Mouse (Mus musculus): ENCODE results near the gene Vamp2.
A peak's percentile ranks its signal among the peaks of the same experiment; 100 is the strongest.

Gene Vamp2

DNA sequence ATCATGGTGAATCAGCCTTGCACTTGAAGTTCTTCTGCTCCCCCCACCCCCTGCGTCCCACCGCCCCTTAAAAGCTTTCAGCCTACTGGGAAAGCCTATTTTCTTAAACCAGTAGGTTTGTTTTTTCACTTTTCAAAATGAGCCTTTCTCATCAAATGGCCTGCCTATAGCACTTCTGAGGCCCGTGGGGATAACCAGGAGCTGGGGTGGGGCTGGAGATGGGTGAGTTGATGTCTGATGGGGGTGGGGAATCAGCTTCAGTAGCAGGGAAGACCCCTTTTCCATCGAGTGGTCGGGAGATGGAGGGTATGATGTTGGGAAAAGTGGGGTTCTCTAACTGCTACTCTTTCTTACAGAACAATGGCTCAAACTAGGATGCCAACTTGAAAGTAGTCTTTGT is 28.6 kb downstream of the Vamp2 start:
- no peak for DNase-seq (ENCODE audit: low spot score)

DNA sequence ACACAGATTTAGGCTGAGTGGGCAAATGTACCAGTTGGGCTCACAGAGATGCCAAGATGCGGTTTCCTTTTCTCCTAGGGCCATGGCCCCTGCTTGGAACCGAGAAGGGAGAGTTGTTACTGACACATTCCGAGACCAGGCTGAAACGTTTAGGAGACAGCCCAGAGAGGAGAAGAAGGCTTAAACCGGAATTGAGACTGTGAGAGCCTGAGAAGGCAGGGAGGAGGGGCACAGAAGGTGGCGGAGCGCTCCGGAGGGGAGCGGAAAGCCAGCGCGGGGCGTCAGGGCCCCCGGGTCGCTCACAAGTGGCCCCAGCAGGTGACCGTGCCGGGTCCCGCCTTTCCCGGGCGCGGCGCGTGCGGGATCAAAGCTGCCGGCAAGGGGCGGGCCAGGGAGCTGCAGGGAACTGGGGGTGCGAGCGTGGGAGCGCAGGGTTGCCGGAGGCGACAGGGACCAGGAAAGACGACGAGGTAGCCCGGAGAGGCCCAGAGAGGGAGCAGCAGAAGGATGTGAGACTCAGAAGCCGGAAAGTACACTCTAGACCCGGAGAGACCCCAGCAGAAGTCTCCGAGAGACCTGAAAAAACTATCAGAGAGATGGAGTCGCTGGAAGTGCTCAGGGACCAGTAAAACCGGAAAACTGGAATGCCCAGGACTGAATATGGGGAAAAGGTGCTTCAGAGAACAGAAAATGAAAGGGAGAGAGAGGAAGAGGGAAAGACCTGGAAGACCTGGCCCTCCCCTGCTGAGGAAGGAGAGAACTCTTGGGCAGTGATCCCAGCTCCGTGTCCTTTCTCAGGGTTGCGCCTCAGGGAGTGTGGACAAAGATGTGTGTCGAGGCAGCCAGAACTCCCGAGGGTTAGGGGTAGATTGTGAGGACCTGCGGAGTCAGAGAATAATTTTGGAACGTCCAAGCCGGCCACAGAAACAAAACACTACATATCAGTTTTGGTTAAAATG is 29.7 kb downstream of the Vamp2 start:
- peak; percentile 67 for DNase-seq (ENCODE audit: low spot score)

DNA sequence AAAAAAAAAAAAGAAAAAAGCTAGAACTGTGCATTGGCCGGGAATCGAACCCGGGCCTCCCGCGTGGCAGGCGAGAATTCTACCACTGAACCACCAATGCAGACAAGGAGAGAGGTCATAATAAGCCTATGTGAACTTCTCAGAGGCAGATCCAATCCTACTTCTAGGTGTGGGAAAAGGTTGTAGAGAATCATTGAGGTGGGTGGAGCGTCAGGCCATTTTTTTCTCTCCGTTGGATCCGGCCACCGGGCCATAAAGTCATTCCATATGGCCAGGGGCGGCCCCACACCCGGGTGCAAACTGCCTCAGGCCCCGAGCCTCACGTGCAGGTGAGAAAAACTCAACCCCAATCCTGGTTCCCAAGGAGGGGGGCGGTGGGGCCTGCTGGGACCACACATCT is 30.5 kb downstream of the Vamp2 start:
- peak; percentile 83 for DNase-seq (ENCODE audit: low spot score)

DNA sequence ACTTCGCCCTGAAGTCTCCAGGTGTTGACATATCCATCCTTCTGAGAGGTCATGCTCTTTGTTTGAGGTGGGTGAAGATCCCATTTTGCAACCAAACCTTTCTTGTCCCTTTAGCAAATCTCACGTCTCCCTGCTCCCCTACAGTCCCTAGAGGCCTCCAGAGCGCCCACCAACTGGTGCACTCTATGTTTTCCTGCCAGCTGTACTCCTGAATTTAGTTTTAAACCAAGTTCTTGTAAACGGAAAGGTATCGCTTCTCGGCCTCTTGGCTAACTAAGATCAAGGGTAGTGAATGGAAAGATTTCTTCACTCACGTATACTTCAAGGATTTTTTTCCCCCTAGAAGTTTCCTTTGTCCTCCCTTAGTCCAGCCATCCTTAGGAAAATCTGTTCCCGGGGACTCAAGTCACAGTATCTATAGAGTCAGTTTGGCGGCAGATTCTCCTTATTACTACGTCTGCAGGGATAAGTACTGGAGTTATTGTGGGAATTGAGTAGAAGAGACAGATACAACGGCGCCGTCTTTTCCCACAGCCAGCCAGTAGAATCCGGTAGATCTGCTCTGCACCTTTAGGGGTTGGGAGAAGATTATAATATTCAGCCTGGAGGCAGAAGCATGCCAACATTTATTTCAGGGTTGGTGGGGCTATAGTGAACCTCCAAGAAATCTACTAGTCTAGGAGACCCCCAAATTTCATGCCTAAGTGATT is 31.3 kb downstream of the Vamp2 start:
- no peak for DNase-seq (ENCODE audit: low spot score)

DNA sequence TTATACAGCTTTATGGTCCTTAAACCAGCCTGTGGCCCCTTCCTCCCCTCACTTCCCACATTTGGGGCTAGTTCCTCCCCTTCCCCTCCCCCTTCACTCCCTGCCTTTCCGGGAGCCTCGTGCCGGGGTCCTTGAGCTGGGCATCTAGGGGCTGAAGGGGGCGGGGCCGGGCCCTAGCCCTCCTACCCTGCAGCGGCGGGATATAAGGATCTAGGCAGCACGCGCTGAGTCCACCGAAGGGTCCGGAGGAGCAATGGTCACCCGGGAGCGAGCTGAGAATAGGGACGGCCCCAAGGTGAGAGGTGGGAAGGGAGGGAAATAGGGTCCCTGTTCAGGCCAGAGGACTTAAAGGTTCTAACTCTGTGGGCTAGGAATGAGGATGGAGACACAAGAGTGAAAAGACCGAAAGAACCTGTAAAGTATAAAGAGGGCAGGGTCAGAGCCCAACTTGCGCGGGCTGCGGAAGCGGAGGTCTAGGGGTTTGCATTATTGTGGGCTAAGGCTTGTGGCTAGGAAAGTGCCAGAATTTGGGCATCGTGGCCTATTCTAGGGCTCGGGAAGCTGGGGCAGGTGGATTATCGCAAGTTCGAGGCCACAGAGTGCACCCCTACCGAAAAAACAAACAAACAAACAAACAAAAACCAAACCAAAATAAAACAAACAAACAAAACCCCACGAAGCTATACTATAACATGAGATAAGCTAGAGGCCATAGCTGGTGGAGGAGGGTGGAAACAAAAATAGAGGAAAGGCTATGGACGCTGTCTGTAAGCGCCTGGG is 32.1 kb downstream of the Vamp2 start, which contains the start of gene Hes7:
Gene Hes7, plus strand, starts transcription at position 184 of the 780 bp plus-strand sequence.
- no peak for DNase-seq (ENCODE audit: low spot score)

DNA sequence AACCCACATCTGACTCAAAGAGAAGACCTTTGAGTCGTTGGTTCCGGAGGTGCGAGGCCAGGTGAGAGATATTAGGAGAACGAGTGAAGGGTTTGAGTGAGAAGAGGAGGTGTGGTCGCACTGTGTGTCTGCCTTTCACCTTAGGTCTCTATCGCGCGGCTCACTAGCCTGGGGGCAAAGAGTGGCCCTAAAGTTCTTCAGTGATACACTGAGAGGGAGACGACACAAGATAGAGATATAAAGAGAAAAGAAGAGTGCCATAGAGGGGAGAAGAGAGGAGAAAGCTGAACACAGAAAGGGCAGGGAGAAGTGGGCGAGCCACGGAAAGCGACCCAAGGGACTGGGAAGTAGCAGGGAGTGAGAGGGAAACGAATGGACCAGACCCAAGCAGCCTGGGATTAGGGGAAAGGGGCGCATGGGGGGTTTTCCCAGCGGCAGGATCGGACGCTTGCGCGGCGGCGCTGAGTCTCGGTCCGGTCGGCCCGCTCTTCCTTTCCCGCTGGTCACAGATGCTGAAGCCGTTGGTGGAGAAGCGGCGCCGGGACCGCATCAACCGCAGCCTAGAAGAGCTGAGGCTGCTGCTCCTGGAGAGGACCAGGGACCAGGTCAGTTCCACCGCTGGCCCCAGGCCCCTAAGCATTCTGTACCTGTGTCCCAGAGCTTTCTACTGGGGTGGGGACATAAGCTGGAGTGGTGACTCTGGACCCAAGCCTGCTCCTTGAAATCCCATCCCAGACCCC is 32.9 kb downstream of the Vamp2 start:
- no peak for DNase-seq (ENCODE audit: low spot score)

DNA sequence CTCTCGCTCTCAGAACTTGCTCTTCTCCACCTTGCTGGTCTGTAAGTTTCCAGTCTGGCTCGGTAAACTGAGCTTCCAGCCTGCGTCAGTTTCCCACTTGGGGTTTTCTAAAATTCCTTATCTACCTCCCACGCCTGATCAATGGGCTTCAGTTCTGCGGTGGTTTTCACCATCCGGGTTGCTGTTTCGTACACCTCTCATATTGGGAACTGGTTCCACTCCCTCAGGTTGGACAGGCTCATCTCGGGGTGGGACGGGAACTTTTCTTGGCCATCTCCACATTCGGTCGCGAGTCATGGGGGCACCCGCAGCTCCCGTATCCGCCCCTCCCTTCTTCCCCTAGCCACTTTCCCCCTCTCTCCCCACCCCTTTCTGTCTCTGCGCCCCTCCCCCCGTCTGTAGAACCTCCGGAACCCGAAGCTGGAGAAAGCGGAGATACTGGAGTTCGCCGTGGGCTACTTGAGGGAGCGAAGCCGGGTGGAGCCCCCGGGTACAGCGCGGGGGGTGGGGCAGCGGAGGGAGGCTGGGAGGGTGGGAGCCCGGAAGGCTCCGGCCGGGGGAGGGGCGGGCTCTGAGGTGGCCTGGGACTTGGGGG is 33.5 kb downstream of the Vamp2 start:
- DNase-seq (ENCODE audit: low spot score), result no peak

DNA sequence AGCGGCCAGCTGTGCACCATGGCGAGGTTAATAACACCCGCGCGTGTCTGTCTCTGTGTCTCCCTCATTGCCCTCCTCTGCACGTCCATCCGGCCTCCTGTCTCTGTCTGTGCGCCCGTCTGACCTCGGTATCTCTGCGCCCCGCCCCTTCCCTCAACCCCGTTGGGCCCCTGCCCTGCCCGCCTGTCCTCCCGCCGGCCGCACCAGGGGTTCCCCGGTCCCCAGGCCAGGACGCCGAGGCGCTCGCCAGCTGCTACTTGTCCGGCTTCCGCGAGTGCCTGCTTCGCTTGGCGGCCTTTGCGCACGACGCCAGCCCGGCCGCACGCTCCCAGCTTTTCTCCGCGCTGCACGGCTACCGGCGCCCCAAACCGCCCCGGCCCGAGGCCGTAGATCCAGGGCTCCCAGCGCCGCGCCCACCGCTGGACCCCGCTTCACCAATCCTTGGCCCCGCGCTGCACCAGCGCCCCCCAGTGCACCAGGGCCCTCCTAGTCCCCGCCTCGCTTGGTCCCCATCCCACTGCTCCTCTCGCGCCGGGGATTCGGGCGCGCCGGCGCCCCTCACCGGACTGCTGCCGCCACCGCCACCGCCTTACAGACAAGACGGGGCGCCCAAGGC is 34.2 kb downstream of the Vamp2 start, which contains the start of gene 9130213A22Rik:
Gene 9130213A22Rik, minus strand, starts transcription at position 254 of the 616 bp plus-strand sequence.
- peak; percentile 58 for DNase-seq (ENCODE audit: low spot score)

DNA sequence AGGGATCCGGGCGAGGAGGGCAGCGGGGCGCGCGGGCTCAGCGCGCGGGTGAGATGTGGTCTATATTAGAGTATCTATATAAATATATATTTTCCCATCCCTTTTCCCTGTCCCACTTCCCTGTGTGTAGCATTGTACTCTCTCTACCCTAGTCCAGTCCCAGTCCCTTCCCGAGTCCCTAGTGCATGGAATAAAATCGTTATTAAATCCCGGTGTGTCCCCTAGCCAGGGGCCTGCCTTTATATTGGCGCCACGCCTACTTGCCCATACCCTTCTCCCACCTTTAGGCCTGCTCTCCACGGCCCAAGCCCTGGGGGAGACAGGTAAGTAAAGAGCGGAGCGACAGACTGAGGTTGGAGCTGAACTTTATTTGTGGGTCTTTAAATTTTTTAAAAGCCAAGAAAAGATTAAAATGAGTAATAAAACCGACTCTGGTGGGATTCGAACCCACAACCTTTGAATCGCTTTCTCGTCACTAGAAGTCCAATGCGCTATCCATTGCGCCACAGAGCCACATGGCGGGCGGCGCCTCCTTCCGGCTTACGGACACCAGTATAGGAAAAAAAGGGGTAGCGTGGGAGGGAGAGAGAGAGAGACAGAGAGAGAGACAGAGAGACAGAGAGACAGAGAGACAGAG is 34.9 kb downstream of the Vamp2 start:
- DNase-seq (ENCODE audit: low spot score), result peak; percentile 87

DNA sequence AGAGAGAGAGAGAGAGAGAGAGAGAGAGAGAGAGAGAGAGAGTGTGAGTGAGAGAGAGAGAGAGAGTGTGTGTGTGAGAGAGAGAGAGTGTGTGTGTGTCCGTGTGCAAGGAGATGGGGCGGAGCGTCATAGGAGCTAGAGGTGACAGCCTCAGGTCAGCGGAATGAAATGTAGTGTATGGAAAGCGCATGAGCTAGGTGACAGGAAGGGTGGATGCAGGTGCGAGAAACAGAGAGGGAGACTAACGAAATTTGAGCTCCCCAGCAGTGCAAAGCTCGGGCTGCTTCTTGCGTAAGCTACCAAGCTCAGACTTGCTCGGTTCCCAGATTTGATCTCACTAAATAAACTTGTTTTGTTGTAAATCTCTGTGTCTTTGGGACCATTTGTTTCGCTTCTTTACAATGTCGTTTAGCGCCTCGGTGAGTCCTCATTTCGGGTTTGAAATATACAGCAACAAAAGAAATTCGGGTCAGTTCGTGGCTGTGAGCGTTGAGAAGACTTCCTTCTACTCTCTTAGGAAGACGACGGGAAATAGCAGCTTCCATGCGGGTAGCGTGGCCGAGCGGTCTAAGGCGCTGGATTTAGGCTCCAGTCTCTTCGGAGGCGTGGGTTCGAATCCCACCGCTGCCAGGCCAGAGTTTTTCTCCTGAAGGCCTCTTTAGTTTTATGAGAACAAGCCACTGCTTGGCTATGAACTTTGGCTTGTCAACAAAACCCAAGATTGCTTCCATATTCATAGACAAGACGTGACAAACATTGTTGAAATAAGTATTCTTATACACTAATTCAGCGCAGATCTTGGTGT is 35.6 kb downstream of the Vamp2 start:
- DNase-seq (ENCODE audit: low spot score), result peak; percentile 80

DNA sequence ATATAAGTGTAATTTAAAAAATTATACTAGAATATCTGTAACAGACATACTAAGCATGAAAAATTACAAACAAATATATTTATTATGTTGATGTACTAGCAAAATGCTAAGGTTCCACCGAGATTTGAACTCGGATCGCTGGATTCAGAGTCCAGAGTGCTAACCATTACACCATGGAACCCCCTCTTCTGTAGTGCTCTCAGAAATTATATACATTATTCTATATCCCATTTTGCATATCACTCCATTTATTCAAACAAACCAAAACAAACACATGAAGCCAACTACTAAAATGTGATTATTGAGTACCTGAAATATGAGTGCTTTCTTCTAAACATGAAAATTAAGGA is 36.2 kb downstream of the Vamp2 start:
- DNase-seq (ENCODE audit: low spot score), result peak; percentile 72

DNA sequence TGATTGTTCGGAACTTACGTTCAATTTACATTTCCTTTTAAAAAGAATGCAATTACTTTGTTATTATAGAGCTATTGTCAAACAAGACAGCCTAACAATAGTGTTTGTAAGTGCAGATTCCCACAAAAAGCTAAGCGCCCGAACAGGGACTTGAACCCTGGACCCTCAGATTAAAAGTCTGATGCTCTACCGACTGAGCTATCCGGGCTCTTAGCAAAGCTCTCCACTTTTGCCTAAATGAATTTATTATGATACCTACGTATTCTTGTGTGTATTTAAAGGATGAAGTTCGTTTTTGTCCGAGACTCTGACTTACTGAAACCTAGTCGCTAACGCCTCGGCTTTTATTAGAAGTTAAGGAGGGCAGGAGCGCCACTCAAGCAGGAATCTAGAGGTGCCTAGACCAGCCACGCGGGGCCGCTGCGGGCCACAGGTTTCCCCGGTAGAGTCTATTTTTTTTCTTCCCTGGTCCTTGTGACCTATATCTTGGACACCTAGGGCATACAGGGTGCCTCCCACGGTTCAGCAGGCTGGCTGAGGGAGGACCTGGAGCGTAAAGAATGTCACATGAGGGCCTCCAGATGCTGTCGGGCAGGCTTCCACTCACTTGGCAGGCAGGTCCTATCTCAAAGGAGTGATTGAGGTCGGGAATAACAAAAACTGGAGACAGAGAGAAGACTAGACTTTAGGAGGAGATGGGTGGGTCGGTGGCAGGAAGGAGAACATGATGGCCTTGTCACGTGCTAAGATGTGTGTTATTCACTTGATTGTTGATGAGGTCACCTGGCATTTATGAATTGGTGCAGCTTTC is 37.0 kb downstream of the Vamp2 start:
- DNase-seq (ENCODE audit: low spot score), result peak; percentile 86

DNA sequence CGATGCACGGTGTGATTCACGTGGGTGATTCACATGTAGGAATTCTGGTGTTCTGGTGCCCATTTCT is 37.4 kb downstream of the Vamp2 start, which contains the start of gene Aloxe3:
Gene Aloxe3, plus strand, starts transcription at position 45 of the 67 bp plus-strand sequence.
- DNase-seq (ENCODE audit: low spot score), result no peak

DNA sequence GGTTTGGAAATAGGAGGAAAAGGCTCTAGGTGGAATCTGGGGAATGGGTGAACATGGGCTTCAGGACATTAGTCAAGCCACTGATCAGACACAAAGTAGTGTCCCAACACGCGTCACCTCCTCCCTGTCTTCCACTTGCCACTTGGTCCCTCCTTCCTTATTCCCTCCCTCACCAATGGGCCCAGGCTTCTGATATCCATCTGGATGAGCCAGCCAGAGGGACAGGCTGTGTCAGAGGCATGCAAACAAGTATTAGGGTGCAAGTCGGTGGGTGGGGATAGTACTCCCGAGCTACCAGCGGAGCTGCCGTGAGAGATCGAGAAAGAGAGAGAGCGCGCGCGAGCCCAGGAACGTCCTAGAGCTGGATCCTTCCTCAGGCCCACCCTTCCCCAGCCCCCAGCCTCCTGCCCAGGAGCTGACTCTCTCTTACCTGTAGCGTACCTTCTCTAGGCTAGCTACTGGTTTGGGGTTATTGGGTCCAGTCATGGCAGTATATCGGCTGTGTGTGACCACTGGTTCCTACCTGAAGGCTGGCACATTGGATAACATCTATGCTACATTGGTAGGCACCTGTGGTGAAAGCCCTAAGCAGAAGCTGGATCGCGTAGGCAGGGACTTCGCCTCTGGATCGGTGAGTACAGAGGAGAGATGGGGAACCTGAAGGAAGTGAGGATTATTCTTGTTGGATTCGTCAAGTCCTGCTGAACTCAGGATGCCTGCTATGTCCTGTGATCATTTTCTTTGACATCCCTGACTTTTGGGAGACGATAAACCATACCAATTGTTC is 37.8 kb downstream of the Vamp2 start:
- peak; percentile 43 for DNase-seq (ENCODE audit: low spot score)

DNA sequence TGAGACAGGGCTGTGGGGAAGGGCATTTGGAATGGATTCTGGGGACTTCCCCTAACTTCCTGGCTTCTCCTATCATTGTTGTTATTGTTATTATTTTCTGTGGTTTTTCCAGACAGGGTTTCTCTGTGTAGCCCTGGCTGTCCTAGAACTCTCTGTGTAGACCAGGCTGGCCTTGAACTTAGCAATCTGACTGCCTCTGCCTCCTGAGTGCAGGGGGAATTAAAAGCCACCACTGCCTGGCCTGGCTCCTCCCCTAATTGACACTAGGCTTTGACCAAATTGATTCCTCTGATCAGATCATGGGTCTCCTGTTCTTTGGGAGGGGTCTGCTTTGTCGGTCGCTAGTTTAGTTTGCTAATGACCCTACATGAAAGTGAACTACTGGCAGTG is 38.4 kb downstream of the Vamp2 start:
- DNase-seq (ENCODE audit: low spot score), result no peak

DNA sequence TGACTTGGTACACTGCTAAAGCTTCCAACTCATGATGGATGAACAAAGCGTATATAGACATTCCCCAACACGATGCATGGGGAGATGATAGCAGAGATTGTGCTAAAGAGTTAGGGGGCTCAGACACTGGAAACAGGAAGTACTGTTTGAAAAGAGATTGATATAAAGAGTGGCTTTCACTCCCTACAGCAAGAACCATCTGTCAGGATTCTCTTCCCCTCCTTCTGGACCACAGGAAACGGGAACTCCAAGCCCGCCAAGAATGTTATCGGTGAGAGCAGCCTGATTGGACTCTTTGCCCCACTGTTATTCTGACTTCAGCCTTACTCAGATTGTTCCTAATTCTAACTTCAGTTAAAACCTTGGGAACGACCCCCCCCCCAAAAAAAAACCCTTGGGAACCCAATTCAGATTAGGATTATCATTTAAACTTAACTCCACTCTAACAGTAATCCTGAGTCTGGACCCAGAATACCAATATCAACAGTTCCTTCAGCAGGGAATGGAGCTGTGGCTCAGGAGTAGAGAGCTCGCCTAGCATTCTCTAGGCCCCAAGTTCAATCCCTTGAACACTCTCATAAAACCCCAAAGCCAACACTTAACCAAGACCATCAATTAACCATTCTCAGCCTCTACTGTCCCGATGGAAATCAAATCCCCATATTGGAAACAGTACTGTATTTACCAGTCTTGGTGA is 40.3 kb downstream of the Vamp2 start:
- no peak for DNase-seq (ENCODE audit: low spot score)

DNA sequence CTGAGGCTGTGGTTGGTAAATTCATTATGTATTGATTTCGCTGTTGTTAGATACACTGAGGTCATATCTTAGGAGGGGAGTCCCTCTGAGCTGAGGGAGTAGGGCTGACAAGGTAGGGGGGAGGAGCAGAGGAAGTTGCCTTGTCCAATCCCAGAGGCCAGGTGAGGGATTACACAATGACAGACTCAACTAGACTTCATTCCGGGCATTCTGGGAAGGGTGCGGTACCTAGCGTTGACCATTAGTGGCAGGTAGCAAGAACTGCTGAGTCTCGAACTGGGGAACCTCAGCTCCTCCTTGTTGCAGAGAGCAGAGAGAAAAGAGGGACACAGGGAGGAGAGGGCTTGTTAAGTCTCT is 45.3 kb downstream of the Vamp2 start:
- no peak for DNase-seq (ENCODE audit: low spot score)

Measured in T-cell, adult 2 months (primary cell).